Mouse (Mus musculus) ovary, adult 10 weeks (tissue): ENCODE measurements around the gene Nmb. TPM values are rescaled to one million over a fixed set of nuclear protein-coding genes. Genes with fewer than 3 reads are reported as not detected.

Source experiments
- polyA plus RNA-seq: library from polyadenylated mRNA; stranded (reverse); fragments of 350-450 nt; fragmentation: Illumina TruSeq; extraction: RNeasy Lipid Tissue Mini Kit (QIAGEN cat#74804); gene quantifications from one replicate; pipeline ENCODE4 v1.2.3, GENCODE M21; 2014

Gene Nmb
- polyA plus RNA-seq: 1.9 TPM

DNA sequence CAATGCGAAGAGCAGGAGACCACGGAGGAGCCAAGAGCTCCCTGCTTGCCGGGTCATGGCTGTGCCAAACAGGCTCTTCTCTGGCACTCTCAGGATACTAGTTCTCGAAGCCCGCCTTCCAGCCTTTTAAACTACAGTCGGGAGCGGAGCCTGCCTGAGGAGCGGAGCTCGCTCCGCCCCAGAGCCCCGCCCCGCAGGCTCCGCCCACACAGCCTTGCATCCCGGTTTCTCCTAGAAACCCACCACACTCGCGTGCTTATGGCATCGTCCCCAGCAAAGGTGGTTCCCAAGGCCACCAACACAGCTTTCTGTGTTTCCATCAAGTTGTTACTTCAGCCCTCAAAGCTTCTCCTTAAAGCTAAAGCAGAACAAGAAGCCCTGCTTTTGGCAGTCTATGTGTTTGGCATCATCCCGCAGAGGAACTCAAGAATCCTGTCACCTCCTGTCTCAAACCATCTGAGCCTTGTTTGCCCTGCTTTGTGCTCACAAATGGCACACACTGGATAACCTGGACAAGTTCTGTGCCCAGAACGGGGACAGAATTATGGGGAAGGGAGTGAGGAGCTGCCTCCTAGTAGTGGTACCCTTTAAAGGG, at the start of gene Nmb:
Gene Nmb, minus strand, starts transcription at position 156 of the 595 bp plus-strand sequence.

DNA sequence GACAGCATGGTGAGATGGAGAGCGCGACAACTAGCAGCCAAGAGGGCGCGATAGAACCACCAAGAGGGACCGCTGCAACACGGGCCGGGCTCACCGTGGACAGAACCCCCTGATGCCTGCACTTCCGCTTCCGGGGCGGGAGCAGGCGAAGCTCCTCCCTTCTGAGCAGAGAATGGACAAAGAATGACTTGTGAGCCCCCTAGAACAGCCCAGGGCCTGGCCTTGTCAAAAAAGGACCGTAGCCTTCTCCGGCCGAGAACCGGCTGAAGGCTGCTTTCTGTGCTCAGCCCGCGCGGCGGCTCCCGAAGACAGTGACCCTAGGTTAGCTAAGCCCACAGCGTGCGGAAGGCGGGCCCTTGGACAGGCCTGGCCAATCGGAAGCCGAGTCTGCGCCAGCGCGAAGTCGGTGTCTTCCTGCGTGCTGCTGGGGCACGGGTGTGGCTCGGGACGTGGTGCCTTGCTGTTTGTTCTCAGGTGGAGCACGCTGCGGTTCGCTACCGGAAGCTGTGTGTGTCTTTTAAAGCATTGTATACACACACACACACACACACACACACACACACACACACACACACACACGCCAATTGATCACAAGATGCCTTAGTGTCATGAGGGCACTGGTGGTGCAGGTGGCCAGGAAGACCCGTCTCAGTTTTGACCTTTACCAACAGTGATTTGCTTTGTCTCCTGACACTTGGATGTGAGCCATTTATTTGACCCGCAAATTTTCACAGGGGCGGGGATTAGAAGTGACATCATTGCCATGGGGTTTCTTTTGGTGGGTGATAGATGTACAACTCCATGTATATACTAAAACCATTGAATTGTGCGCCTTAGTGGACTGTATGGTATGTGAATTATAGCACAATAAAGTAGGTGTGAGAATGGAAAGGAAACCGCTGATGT, 42.8 kb upstream of the Nmb start, which contains the start of gene Sec11a:
Gene Sec11a, minus strand, starts transcription at position 336 of the 906 bp plus-strand sequence.

DNA sequence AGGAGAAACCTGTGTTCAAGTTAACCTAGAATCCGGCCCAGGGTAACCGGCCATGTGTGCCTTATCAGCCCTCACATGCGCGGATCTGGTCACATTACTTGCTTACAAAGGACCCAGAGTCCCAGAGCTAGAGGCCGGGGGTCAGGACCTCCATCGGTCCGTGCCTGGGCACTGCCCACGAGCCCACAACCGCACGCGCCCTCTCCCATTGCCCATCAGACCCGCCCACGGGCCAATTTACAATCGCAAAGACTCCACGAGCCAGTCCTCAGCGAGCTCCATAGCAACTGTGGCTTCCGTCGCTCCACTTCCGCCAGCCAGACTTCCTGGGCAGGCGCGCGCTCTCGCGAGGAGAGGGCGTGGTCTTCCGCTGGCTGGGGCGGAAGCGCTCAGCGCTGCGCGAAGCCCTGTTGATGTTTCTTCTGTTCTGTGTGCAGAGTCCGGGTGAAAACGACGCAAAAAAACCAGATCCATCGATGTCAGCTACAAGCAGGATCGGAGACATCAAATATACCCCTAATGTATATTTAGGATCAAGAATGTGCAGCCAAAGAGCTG, 3.9 kb downstream of the Nmb start, which contains the start of gene Wdr73:
Gene Wdr73, minus strand, starts transcription at position 326 of the 558 bp plus-strand sequence.

DNA sequence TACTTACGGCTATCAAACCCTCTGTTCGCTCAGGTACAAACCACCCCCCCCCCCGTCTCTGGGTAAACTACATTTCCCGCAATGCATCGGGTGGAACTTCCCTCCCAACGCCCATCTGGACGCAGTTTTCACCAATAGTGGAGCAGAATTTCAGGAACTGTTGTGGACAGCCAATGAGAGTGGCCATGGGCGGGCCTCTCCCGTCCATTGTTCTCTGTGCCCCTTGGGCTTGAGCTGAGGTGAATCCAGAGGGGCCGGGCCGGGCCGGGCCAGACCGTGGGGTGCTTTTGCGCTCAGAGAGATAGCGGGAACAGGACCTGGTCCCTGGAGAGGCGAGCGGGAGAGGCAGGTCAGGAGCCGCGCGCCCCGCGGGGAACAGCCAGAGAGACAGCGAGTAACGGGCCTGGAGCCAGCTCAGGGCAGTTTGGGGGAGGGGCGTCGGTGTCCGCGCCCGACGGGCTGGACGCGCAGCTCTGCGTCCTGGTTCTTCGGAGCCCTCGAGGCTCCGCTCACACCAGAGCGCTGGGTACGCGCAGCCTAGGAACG, 44.1 kb downstream of the Nmb start, which contains the start of gene Zscan2:
Gene Zscan2, plus strand, starts transcription at position 192 of the 546 bp plus-strand sequence.

Other genes starting within 250 kb of the Nmb start
- gene Crtc3, start 216.2 kb downstream of the Nmb start, polyA plus RNA-seq: 6.0 TPM
- 73.3 TPM for gene Iqgap1, start 79.1 kb downstream of the Nmb start, polyA plus RNA-seq
- 2.7 TPM for gene Zscan2, start 44.2 kb downstream of the Nmb start, polyA plus RNA-seq
- gene Wdr73, start 3.8 kb downstream of the Nmb start, polyA plus RNA-seq: 24.0 TPM
- 203 TPM for gene Sec11a, start 42.7 kb upstream of the Nmb start, polyA plus RNA-seq
- 12.2 TPM for gene Zfp592, start 88.6 kb upstream of the Nmb start, polyA plus RNA-seq
- 0.23 TPM for gene Alpk3, start 152.5 kb upstream of the Nmb start, polyA plus RNA-seq
- gene Slc28a1, start 209.7 kb upstream of the Nmb start, polyA plus RNA-seq: not detected